Mouse (Mus musculus) adrenal gland, adult 18-20 months (tissue): ENCODE measurements around the gene Zfp507. TPM values are rescaled to one million over a fixed set of nuclear protein-coding genes. Genes with fewer than 3 reads are reported as not detected.

Experiments used
- DNase-seq, 2 experiments: peaks; one replicate each; pipeline ENCODE4 v3.0.0; 2021 to 2022; ENCODE audit warnings: low spot score in 2 of 2
- total RNA-seq, 2 experiments: library from RNA; stranded (reverse); gene quantifications; 1 replicate in 1 of 2; 2 replicates in 1 of 2; pipeline ENCODE4 v1.2.3; 2021

Zfp507 gene
- total RNA-seq, 2 experiments from 2014 or later = 23.5 to 26.6 TPM

DNA sequence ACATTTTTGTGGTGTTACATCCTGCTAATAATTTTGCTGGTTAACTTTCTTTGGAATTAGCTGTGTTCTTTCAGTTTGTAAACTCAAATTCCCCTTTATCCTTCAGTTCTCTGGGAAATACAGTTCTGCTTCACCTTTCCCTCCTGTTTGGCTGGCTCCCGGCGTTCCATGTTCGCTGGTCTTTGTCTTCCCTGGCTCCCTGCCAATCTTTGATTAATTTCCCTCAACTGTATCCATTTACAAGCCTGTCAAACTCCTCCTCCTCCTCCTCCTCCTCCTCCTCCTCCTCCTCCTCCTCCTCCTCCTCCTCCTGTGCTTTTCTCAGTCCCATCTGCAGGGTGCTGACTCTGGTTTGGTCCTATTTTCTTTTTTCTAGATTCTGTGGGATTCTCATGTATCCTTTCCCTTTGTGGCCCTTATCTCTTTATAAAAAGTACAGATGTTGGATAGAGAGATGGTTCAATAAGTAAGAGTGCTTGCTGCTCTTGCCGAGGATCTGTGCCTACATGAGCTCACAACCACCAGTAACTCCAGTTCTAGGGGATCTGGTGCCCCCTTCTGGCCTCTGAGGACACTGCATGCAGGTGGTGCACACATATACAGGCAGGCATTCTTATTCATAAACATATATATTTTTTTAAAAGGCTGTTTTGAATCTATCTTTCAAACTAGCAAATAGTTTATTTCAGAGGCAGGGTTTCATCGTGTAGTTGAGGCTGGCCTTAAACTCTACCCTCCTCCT lies 62.1 kb downstream of the Zfp507 start:
- peak; percentile 67 to 68 for DNase-seq

DNA sequence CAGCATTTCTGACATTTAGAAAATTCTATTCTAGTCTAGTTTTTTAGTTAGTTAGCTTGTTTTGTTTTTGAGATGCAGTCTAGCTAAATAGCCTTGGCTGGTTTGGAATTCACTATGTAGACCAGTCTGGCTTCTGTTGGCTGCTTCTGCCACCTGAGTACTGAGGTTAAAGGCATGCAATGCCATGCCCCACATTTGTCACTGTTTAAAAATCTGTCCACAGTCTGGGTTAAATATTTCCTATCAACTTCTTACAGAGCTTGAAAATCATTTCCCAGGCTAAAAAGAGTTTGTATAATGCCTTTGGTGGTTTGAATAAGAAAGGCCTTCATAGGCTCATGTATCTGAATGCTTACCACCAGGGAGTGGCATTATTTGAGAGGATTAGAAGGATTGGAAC lies 63.9 kb downstream of the Zfp507 start:
- DNase-seq = no peak

DNA sequence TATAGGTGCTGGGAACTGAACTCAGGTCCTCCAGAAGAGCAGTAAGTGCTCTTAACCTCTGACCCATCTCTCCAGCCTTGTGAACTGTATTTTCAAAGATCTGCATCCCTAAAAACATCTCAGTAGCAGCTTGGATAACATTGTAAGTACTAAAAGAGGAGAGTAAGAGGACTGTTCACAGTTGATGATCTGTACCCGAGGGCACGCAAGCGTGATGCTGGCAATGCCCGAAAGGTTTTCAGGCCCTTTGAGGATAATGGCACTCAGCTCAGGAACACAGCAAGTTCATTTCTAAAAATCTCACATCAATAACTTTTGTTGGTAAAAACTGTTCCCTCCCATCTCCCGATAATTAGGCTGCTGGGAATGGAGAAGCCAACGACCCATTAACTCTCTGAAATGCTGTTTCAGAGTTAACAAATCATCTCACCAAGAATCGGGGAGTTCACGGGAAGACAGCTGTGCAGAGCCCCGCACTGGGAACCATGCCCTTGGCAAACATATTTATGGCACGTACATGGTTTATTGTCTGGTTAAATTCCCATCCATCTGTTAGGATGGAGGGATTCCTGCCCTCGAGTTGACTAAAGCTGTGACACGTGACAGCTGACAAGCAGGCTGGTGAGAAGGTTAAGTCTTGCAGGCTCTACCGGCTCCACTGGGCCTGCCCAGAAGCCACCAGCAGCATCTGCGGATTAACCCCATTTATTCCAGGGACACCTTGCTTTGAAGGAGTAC lies 69.3 kb downstream of the Zfp507 start:
- DNase-seq = no peak

DNA sequence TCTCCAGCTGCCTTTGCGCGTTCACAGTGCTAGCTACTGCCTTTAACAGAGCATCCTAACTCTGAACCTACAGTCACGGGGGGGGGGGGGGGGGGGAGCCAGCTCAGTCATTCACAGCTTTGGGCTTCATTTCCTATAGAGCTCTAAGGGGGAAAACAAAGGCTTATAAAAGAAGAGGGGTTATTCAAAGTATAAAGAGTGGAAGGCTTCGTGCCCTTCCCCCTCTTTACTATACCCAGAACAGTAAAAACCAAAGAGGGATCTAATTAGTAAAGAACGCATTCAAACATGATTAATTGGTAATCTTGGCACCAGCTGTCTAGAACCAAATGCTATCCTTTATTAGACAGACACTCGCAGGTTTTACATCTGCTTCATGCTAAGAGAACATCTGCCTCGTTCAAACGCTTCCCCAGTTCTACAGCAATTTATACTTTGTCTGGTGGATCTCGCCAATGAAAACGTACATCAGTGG lies 70.2 kb downstream of the Zfp507 start:
- no peak for DNase-seq

DNA sequence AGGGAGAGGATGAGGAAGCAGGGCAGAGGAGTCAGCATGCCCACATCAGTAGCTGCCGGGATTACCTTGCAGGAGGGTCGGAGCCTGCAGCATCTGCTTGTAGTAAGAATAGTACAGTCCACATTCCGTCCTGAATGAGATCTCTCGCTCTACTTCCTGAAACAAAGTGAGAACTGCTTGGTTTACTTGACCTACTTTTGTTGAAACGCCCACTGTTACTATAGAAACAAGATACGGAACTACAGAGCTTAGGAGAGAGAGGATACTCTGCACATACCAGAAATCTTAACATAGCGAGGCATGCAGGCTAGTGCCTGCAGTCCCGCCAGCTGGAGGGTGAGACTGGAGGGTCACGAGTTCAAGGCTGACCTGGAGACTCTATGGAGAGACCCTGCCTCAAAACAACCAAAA lies 73.2 kb downstream of the Zfp507 start:
- no peak for DNase-seq

DNA sequence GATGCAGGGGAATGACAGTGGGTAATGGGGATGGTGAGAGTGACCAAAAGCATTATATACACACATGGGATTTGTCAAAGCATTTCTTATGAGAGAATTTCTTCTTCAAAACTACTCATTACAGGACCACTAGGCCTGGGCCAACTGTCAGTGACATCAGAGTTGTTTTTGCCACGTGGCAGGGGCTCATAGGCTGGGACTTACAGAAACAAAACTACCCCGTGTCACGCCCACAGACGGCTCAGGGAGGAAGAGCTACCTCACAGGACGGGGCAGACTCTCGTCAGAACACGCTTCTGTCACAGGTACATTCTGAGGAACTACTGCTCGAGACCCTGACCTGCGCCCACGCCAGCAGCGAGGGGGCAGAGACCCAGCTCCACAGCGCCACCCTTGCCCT lies 74.4 kb downstream of the Zfp507 start:
- DNase-seq = no peak

DNA sequence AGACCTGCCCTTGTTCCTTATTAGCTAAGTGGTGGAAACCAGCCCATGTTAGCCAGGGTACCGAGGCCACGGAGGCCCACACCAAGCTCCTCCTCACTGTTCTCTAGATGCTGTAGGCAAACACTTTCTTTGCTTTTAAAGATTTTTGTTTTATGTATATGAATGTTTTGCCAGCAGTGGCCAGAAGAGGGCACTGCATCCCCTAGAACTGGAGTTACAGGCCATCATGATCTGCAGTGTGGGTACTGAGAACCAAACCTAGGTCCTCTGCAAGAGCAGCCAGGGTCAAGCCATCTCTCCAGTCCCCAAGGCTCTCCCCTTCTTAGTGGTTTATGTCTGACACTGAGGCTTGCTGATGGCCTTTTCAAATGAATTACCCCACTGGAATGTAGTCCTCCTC lies 79.8 kb downstream of the Zfp507 start:
- DNase-seq = no peak

Other genes starting within 250 kb of the Zfp507 start
- 10 to 100 TPM; 51.1 to 53.2 TPM for gene Nudt19, start 246.7 kb downstream of the Zfp507 start, total RNA-seq
- under 1 TPM; 0.29 to 0.30 TPM for gene Rgs9bp, start 217.4 kb downstream of the Zfp507 start, total RNA-seq
- 10 to 100 TPM; 28.7 to 30.2 TPM for gene Ankrd27, start 216.8 kb downstream of the Zfp507 start, total RNA-seq
- 10 to 100 TPM; 75.9 to 76.2 TPM for gene Pdcd5, start 155.5 kb downstream of the Zfp507 start, total RNA-seq
- gene Dpy19l3, start 48.5 kb downstream of the Zfp507 start, total RNA-seq = 10 to 100 TPM; 51.0 to 57.2 TPM